Mouse (Mus musculus): Measurements from ENCODE around the gene Rpl21. TPM values are rescaled to one million over a fixed set of nuclear protein-coding genes. Genes with fewer than 3 reads are reported as not detected.

Gene Rpl21
- total and polyA plus RNA-seq, 3 experiments = 70.7 to 468 TPM; not detected in 1

- Histone ChIP-seq H3K9ac (ENCODE audit: control insufficient read depth, low read depth, low read length, poor library complexity, severe bottlenecking) (no peak overlapping the region), H3K36me3 (ENCODE audit: control insufficient read depth in 1 of 2, insufficient read depth in 2 of 2, low read length in 2 of 2) (peaks cover 0 to 29% of the 10 kb centered on the region in 2 experiments; a peak in 2 of 4 replicates), H3K79me2 (ENCODE audit: control insufficient read depth, insufficient read depth, low read length, poor library complexity) (no peaks in the 10 kb centered on the region), H3K27ac (ENCODE audit: control insufficient read depth, low read depth, low read length) (peak overlapping the region; percentile 84), H3K4me3 (ENCODE audit: control insufficient read depth in 1 of 2, insufficient read depth in 1 of 2, low read depth in 2 of 2, low read length in 2 of 2) (no peak overlapping the region), H3K27me3 (ENCODE audit: control insufficient read depth in 1 of 2, insufficient read depth in 2 of 2, low read length in 2 of 2) (no peaks in the 10 kb centered on the region), H3K4me1 (ENCODE audit: control insufficient read depth in 1 of 2, insufficient read depth in 2 of 2, low read length in 2 of 2) (peaks cover 22 to 37% of the 10 kb centered on the region in 2 experiments), H3K9me3 (replicated peaks; ENCODE audit: insufficient read depth, low read length) (no peaks in the 10 kb centered on the region)
- no peak for DNase-seq (ENCODE audit: low read depth, low spot score)
- TF ChIP-seq ZMIZ1 (IDR thresholded peaks at IDR 0.05; ENCODE audit: low read depth, low read length) (no peak), TAL1 (IDR thresholded peaks at IDR 0.05; ENCODE audit: low read length) (no peak), GATA1 (IDR thresholded peaks at IDR 0.05; ENCODE audit: low read depth, low read length) (no peak), KAT2A (conservative IDR thresholded peaks at IDR 0.05; ENCODE audit: low read depth, low read length) (no peak), UBTF (IDR thresholded peaks at IDR 0.05; ENCODE audit: borderline replicate concordance, insufficient read depth, low read depth, low read length) (no peak), USF2 (IDR thresholded peaks at IDR 0.05; ENCODE audit: borderline replicate concordance in 1 of 2, insufficient read depth in 1 of 2, low read depth in 1 of 2, low read length in 2 of 2) (no peak), BHLHE40 (IDR thresholded peaks at IDR 0.05; ENCODE audit: borderline replicate concordance, low read depth, low read length) (no peak), CTCF (IDR thresholded peaks at IDR 0.05 in 2 of 3, conservative IDR thresholded peaks at IDR 0.05 in 1 of 3; ENCODE audit: control insufficient read depth in 1 of 3, insufficient read depth in 1 of 3, low read depth in 2 of 3, low read length in 3 of 3, poor library complexity in 1 of 3, severe bottlenecking in 1 of 3) (no peak), MYC (IDR thresholded peaks at IDR 0.05; ENCODE audit: low read depth, low read length) (no peak), POLR2AphosphoS5 (IDR thresholded peaks at IDR 0.05; ENCODE audit: borderline replicate concordance, low read depth, low read length) (no peak), MAFK (IDR thresholded peaks at IDR 0.05; ENCODE audit: borderline replicate concordance, low read depth, low read length) (no peak), MAZ (IDR thresholded peaks at IDR 0.05; ENCODE audit: low read depth, low read length) (no peak)
Measured at GRCm38 (mm10) chr5:146865511-146865910, 32.8 kb downstream of the Rpl21 start.

GRCm38 (mm10) chr5:146866277-146866676, 33.6 kb downstream of the Rpl21 start:
- DNase-seq (ENCODE audit: low read depth, low spot score) = peak; percentile 88
- H3K79me2 ChIP-seq (ENCODE audit: control insufficient read depth, insufficient read depth, low read length, poor library complexity) = no peaks in the 10 kb centered on the region
- H3K4me3 ChIP-seq (ENCODE audit: control insufficient read depth in 1 of 2, insufficient read depth in 1 of 2, low read depth in 2 of 2, low read length in 2 of 2) = peak overlapping the region; percentile 18 to 19
- no peaks in the 10 kb centered on the region for H3K9me3 ChIP-seq (replicated peaks; ENCODE audit: insufficient read depth, low read length)
- H3K27me3 ChIP-seq (ENCODE audit: control insufficient read depth in 1 of 2, insufficient read depth in 2 of 2, low read length in 2 of 2) = no peaks in the 10 kb centered on the region
- H3K4me1 ChIP-seq (ENCODE audit: control insufficient read depth in 1 of 2, insufficient read depth in 2 of 2, low read length in 2 of 2) = peaks cover 17 to 35% of the 10 kb centered on the region in 2 experiments
- H3K36me3 ChIP-seq (ENCODE audit: control insufficient read depth in 1 of 2, insufficient read depth in 2 of 2, low read length in 2 of 2) = peaks cover 0 to 26% of the 10 kb centered on the region in 2 experiments; a peak in 2 of 4 replicates
- H3K9ac ChIP-seq (ENCODE audit: control insufficient read depth, low read depth, low read length, poor library complexity, severe bottlenecking) = peak overlapping the region; percentile 23; the same call in 1 of the 2 replicates
- H3K27ac ChIP-seq (ENCODE audit: control insufficient read depth, low read depth, low read length) = peak overlapping the region; percentile 84
- TF ChIP-seq ELF1 (IDR thresholded peaks at IDR 0.05; ENCODE audit: low read depth, low read length) (no peak), CHD1 (IDR thresholded peaks at IDR 0.05; ENCODE audit: low read depth, low read length) (no peak), RCOR1 (IDR thresholded peaks at IDR 0.05; ENCODE audit: low read depth, low read length) (peak; percentile 86), UBTF (IDR thresholded peaks at IDR 0.05; ENCODE audit: borderline replicate concordance, insufficient read depth, low read depth, low read length) (no peak), CHD2 (IDR thresholded peaks at IDR 0.05; ENCODE audit: low read length) (no peak), MXI1 (IDR thresholded peaks at IDR 0.05; ENCODE audit: low read depth, low read length) (no peak; the same call in 1 of the 2 replicates), USF2 (IDR thresholded peaks at IDR 0.05; ENCODE audit: borderline replicate concordance in 1 of 2, insufficient read depth in 1 of 2, low read depth in 1 of 2, low read length in 2 of 2) (no peak), RAD21 (IDR thresholded peaks at IDR 0.05; ENCODE audit: low read depth, low read length) (no peak), ZKSCAN1 (IDR thresholded peaks at IDR 0.05; ENCODE audit: low read depth, low read length) (no peak), ZNF384 (IDR thresholded peaks at IDR 0.05; ENCODE audit: low read depth, low read length) (peak; percentile 72), SIN3A (IDR thresholded peaks at IDR 0.05; ENCODE audit: low read length) (peak; percentile 53; the same call in 1 of the 2 replicates), TCF12 (IDR thresholded peaks at IDR 0.05; ENCODE audit: low read depth, low read length) (peak; percentile 96), MAFK (IDR thresholded peaks at IDR 0.05; ENCODE audit: borderline replicate concordance, low read depth, low read length) (peak; percentile 65; the same call in 1 of the 2 replicates), HCFC1 (IDR thresholded peaks at IDR 0.05; ENCODE audit: low read depth, low read length) (no peak), MYC (IDR thresholded peaks at IDR 0.05; ENCODE audit: low read depth, low read length) (no peak), ZMIZ1 (IDR thresholded peaks at IDR 0.05; ENCODE audit: low read depth, low read length) (no peak), GABPA (IDR thresholded peaks at IDR 0.05; ENCODE audit: low read depth, low read length) (no peak), ETS1 (IDR thresholded peaks at IDR 0.05; ENCODE audit: low read depth, low read length) (peak; percentile 95), MYB (IDR thresholded peaks at IDR 0.05; ENCODE audit: low read depth, low read length) (no peak; the same call in 1 of the 2 replicates), ZC3H11A (IDR thresholded peaks at IDR 0.05; ENCODE audit: low read depth, low read length) (no peak), NELFE (IDR thresholded peaks at IDR 0.05; ENCODE audit: low read depth, low read length) (no peak), POLR2A (IDR thresholded peaks at IDR 0.05; ENCODE audit: control insufficient read depth in 1 of 2, insufficient read depth in 1 of 2, low read depth in 1 of 2, low read length in 2 of 2, poor library complexity in 1 of 2) (no peak), NRF1 (IDR thresholded peaks at IDR 0.05; ENCODE audit: insufficient read depth, low read depth, low read length, poor library complexity, severe bottlenecking) (no peak)
